Mouse (Mus musculus) lung, adult 2 months (tissue): ENCODE measurements around the gene Rhbdd1. TPM values are rescaled to one million over a fixed set of nuclear protein-coding genes. Genes with fewer than 3 reads are reported as not detected.

Experiments
- DNase-seq: peaks from one replicate; pipeline ENCODE4 v3.0.0; 2022
- H3K4me1 ChIP-seq: fragments of 200-500 bp; 2 replicates; pipeline ENCODE4 v1.6.1; 2011; ENCODE audit warnings: low read length; ENCODE audit not compliant: control insufficient read depth, insufficient read depth
- H3K4me3 ChIP-seq: fragments of 200-500 bp; replicated peaks from 2 replicates; pipeline ENCODE3; 2011; ENCODE audit warnings: low read depth, mild to moderate bottlenecking, control low read depth, low read length; ENCODE audit errors: extremely low read depth
- CTCF ChIP-seq: fragments of 200-500 bp; IDR thresholded peaks from 2 replicates; pipeline ENCODE4 v1.5.1; 2011; ENCODE audit warnings: mild to moderate bottlenecking, low read length, control low read depth; ENCODE audit not compliant: insufficient read depth
- POLR2A ChIP-seq: fragments of 200-500 bp; IDR thresholded peaks from 2 replicates; pipeline ENCODE4 v1.6.1; 2011; ENCODE audit warnings: low read depth, mild to moderate bottlenecking, control low read depth, low read length, borderline replicate concordance; ENCODE audit errors: extremely low read depth
- WGBS: fragments of 180-500 bp; shearing (Covaris S2); methylation state at CpG from one replicate; pipeline ENCODE4 v1.1.7; 2018; 5-methylcytosine and 5-hydroxymethylcytosine counted together
- polyA plus RNA-seq: library from polyadenylated mRNA; depleted of rRNA; stranded (reverse); fragments of >200 nt; gene quantifications from 2 replicates; pipeline ENCODE4 v1.2.3, GENCODE M21; 2012

Rhbdd1 gene
- polyA plus RNA-seq, 1 experiment, result 16.3 TPM

GRCm38 (mm10) chr1:82375452-82375851 is 59.2 kb downstream of the Rhbdd1 start:
- H3K4me3 ChIP-seq, result no peak overlapping the region
- WGBS, result 67% methylated on average over 3 of the region's 3 CpGs
- TF ChIP-seq CTCF, result no peak
- TF ChIP-seq POLR2A, result no peak
- no peak for DNase-seq
- no peaks in the 10 kb centered on the region for H3K4me1 ChIP-seq

GRCm38 (mm10) chr1:82381946-82382345 is 65.7 kb downstream of the Rhbdd1 start:
- 84% methylated on average over 4 of the region's 4 CpGs for WGBS
- DNase-seq, result no peak
- H3K4me3 ChIP-seq, result no peak overlapping the region
- peaks cover 2% of the 10 kb centered on the region; the same call in 1 of the 2 replicates for H3K4me1 ChIP-seq
- TF ChIP-seq POLR2A, result no peak
- TF ChIP-seq CTCF, result no peak

GRCm38 (mm10) chr1:82384106-82384505 is 67.9 kb downstream of the Rhbdd1 start:
- no peak for DNase-seq
- Histone ChIP-seq H3K4me1 (peaks cover 2% of the 10 kb centered on the region; the same call in 1 of the 2 replicates), H3K4me3 (no peak overlapping the region)
- TF ChIP-seq CTCF (no peak), POLR2A (no peak)
- WGBS, result 82% methylated on average over 2 of the region's 2 CpGs

GRCm38 (mm10) chr1:82385054-82385453 is 68.8 kb downstream of the Rhbdd1 start:
- 29% methylated on average over 9 of the region's 9 CpGs for WGBS
- Histone ChIP-seq H3K4me3 (no peak overlapping the region), H3K4me1 (peaks cover 2% of the 10 kb centered on the region; the same call in 1 of the 2 replicates)
- TF ChIP-seq CTCF, result no peak
- TF ChIP-seq POLR2A, result no peak
- no peak for DNase-seq

GRCm38 (mm10) chr1:82385827-82386230 is 69.6 kb downstream of the Rhbdd1 start:
- Histone ChIP-seq H3K4me1 (peaks cover 2% of the 10 kb centered on the region; the same call in 1 of the 2 replicates), H3K4me3 (no peak overlapping the region)
- TF ChIP-seq POLR2A (no peak), CTCF (no peak)
- WGBS, result 55% methylated on average over 4 of the region's 4 CpGs
- no peak for DNase-seq

GRCm38 (mm10) chr1:82386814-82387771 is 70.8 kb downstream of the Rhbdd1 start:
- no peak for DNase-seq
- Histone ChIP-seq H3K4me3 (no peak overlapping the region), H3K4me1 (peaks cover 2% of the 10 kb centered on the region; the same call in 1 of the 2 replicates)
- no peak for TF ChIP-seq CTCF
- TF ChIP-seq POLR2A, result no peak
- WGBS, result 85% methylated on average over 6 of the region's 6 CpGs

- no peak overlapping the region for H3K4me3 ChIP-seq
- no peak for TF ChIP-seq CTCF
- no peak for TF ChIP-seq POLR2A
- 83% methylated on average over 7 of the region's 7 CpGs for WGBS
- peaks cover 2% of the 10 kb centered on the region; the same call in 1 of the 2 replicates for H3K4me1 ChIP-seq
- no peak for DNase-seq
These were observed 73.1 kb downstream of the Rhbdd1 start for GRCm38 (mm10) chr1:82389371-82389770.

GRCm38 (mm10) chr1:82395371-82395770 is 79.1 kb downstream of the Rhbdd1 start:
- Histone ChIP-seq H3K4me1 (no peaks in the 10 kb centered on the region), H3K4me3 (no peak overlapping the region)
- 74% methylated on average over 4 of the region's 4 CpGs for WGBS
- TF ChIP-seq POLR2A (no peak), CTCF (no peak)
- DNase-seq, result no peak

- no peak for TF ChIP-seq POLR2A
- no peak for TF ChIP-seq CTCF
- peaks cover 2% of the 10 kb centered on the region; the same call in 1 of the 2 replicates for H3K4me1 ChIP-seq
- DNase-seq, result no peak
- whole genome bisulfite sequencing, result 78% methylated on average over 3 of the region's 3 CpGs
- no peak overlapping the region for H3K4me3 ChIP-seq
These were observed 91.5 kb downstream of the Rhbdd1 start for GRCm38 (mm10) chr1:82407786-82408185.
